Mouse (Mus musculus) adrenal gland, adult (tissue): ENCODE results near the gene Dnajc2.
A peak's percentile ranks its signal among the peaks of the same experiment; 100 is the strongest.
"Not testable (repeated sequence)": the region's sequence is repeated elsewhere in the genome, so short reads cannot be mapped to it uniquely, and the experiment has no call there.

Source experiments
- DNase-seq, 2 experiments: peaks; one replicate each; pipeline ENCODE4 v3.0.0; 2022 to 2023; ENCODE audit warnings: low spot score in 1 of 2; ENCODE audit not compliant: inconsistent age in 2 of 2

Dnajc2 gene

DNA sequence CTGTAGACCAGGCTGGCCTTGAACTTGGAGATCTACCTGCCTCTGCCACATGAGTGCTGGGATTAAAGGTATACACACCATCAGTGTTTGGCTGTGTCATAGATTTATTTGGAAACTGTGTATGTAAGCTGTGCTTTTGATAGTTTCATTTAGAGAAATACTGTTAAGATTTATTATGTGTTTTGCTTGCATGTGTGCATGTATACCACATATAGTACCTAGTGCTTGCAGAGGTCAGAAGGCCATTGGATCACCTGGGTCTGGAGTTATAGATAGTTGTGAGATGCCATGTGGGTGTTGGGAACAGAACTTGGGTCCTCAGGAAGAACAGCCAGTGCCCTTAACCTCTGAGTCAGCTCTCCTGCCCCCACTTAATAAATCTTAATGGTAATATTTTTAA, 40.4 kb downstream of the Dnajc2 start:
- DNase-seq: no peak

DNA sequence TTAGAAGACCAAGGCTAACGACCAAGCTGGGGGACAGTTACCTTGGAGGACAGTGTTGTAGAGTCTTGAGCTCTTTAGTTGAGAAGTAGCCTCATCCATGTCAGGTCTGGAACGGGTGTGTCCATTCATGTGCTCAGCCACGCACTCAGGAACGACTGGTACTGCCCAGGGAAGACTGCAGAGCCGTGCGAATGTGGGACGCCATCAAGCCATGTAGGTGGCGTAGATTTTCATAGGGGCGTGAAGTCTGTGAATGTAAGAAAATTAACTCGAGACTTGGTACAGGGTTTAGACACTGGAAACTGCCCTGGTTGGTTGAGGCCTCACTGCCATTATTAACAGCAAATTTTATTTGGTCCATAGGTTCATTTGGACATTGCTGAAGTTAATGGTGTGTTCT, 41.4 kb downstream of the Dnajc2 start:
- DNase-seq: no peak

DNA sequence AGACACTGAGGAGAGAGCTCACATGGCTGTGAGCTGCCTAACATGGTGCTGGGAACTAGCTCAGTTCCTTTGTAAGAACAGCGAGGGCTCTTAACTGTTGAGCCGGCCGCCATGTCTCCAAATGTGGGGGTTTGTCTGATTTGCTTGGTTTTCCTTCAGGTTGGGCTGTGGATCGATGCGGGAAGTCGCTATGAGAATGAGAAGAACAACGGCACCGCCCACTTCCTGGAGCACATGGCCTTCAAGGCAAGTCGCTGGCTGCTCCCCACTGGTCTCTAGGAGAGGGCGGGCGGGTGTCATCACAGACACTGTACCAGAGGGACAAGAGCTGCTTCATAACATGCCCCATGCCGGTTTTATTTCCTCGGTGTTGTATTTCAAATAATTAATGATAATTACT, 45.2 kb downstream of the Dnajc2 start:
- no peak for DNase-seq

DNA sequence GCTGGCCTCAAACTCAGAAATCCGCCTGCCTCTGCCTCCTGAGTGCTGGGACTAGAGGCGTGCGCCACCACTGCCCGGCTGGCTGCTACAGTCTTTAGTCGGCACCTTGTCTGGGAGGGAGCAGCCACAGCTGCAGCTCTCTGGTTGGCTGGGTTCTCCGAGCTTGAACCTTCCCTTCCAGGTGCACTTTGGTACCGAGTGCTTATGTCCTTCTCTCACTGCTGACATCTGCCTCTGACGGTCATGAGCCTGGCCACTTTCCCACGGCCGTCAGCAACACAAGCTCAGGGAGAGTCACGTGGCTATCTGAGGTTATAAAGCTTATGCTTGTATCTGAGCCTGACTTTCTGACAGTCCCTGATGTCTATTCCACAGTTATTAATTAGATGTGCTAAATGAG, 45.9 kb downstream of the Dnajc2 start:
- DNase-seq: no peak

DNA sequence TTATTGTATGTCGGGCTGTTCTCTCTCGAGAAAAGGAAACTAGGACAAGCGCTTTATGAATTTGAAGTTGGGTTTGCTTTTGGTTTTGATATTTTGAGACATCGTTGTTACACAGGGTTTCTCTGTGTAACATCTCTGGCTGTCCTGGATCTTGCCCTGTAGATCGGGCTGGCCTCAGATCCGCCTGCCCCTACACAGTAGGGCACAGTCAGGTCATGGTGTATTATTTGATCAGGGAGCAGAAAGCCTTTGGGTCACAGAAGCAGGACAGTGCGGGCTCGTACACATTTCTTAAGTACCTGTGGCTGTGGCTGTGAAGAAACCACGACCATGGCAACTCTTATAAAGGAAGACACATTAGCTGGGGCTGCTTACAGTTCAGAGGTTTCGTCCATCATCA, 47.4 kb downstream of the Dnajc2 start:
- DNase-seq: peak in 1 of 2 experiments; percentile 45

DNA sequence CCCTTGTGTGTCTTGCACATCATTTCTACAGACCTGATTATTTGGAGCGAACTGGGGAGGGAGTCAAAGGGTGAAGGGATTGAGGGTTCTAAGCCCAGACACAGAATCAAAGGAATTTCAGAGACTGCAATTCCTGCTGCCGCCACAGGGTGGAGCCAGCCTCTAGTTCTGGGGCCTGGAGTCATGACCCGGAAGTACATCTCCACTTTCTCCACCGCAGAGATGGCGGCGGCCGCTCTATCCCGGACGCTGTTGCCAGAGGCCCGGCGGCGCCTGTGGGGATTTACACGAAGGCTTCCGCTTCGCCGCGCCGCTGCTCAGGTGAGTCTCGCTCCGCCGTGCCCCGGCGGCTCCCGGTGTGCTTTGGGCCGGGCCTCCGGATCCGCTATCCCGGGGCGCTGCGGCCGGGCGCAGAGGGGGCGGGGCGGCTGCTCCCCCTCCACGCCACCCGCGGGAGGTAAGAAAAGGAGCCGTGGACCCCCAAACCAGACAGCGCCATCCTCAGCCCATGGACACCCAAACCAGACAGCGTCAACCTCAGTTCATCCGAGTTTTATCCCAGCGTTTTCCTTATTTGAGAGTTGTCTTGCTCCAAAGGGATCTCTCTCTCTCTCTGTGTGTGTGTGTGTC, 48.0 kb downstream of the Dnajc2 start, which contains the start of gene Pmpcb:
Pmpcb (plus strand) TSS at position 186 of the 630 bp plus-strand sequence.
- DNase-seq: peak; percentile 88 to 97

DNA sequence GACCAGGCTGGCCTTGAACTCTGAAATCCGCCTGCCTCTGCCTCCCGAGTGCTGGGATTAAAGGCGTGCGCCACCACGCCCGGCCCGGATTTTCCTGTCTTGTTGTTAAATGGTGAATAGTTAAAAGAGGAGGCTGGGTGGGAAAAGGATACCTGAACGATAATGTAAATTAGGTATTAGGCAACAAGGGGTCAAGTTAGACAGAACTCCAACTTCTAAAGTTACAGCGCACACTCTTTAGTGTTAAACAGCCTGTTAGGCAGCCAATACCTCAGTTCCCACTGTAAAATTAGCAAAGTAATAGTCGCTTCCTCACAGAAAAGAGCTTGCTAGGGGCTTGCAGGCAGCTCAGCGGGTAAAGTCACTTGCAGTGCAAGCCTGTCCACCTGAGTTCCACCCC, 49.0 kb downstream of the Dnajc2 start:
- peak in 1 of 2 experiments; percentile 36 for DNase-seq

DNA sequence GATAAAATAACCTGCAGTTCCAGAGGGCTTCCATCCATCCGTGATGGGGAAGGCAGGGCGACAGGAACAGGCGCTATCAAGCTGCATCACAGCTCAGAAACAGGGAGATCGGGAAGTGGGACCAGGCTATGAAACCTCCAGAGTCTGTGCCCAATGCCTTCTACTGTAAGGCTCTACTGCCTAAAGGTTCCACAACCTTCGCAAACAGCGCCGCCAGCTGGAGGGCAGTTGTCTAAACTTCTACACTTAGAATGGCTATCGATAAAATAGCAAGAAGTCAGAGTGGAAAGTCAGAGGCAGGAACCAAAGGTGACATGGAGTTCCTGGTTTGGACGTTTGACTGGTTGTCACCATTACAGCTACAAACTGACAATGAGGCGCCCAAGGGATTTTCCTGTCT, 49.5 kb downstream of the Dnajc2 start:
- peak; percentile 85 to 93 for DNase-seq

DNA sequence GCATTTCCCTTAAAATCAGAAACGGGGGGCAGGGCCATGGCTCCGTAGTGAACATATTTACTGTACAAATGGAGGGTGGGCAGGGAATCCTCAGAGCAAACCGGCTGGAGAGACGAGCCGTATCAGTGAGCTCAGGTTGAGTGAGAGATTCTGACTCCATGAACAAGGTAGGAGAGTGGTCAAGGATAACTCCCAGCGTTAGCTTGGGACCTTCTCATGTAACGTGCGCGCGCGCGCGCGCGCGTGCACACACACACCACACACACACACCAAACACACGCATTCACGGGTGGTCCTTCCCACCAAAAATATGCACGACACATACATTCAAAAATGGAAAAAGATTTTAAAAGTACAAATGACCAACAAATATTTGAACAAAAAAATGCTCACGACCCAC, 50.0 kb downstream of the Dnajc2 start:
- peak in 1 of 2 experiments; percentile 49 for DNase-seq

DNA sequence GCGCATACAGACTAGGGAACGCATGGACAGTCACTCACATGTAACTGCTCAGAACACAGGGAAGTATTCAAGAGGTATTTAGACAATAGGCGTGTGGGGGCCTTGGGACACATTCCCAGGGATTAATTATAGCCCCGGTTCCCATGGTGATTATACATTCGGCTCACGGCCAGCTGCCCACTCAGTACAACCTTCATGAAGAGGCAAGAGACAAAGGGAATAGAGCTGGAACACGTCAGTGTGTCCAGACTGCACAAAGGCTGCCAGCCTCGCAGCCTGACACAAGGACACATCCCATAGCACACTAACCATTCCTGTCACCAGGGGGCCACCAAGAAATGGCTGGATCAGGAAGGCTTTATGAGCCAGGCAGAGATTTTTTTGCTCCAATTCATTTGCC, 52.1 kb downstream of the Dnajc2 start:
- peak; percentile 88 to 95 for DNase-seq

DNA sequence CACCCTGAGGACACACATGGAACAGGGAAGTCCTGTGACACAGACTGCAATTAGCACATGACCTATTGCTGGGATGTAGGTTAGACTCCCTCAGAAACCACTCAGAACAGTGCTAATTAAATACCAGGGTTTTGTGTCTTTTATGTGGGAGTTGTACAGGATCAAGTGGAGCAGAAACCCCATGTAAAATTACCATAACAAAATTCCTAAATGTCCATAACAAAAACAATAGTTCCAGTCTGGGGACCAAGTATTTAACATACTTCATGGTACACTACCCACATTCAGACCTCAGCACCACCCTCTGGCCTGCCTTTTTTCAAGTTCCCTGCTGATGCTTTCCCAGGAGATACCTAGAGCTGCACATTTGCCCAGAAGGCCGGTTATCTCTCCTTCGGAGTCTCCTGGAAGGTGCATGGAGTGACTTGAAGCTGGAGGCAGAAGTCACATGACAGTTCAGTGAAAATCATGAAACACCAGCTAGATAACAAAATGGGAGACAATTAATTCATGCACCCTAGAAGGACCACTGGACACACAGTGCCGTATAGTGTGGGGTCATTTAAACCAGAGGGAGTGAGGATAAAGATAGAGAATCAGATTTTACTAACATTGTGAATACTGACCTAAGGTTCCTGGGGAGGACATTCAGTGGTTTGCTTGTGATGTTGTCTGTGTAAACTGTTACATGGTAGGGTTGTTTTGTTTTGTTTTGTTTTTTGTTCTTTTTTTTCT, 52.7 kb downstream of the Dnajc2 start:
- peak in 1 of 2 experiments; percentile 64 for DNase-seq

DNA sequence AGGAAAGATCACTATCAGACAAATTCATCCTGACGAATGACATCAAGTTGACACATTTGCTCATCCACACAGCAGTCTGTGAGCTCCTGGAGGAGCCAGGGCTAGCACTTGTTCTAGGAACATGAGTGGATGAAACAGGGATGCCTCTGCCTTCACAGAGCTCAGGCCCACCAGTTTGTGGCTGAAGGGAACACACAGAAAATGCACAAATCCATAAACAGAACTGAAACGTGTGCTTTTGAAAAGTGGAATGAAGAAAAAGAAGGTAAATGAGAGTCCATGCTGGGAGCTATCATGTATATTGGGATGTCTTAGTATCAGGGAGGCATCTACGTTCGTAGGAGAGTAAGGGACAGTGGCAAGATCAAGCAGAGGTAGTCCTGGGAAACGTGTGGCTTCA, 55.9 kb downstream of the Dnajc2 start:
- peak in 1 of 2 experiments; percentile 0 for DNase-seq

DNA sequence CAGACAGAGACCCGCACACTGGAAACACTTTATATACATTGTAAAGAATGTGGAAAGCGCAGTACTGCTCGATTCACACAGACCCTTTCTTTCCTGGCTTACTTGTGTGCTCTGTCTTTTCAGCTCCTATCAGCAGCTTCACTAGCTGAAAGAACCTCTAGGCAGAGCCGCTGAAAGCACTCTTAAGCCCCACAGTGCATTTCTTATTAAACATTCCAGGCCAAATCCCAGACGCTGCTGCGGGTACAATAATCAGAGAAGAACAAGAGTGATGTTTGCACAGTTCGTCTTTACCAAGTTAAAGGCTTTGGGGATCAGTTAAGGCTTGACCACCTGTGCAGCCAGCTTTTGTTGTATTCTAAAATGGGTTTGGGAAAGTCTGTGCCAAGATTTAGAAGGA, 60.2 kb downstream of the Dnajc2 start:
- no peak for DNase-seq

DNA sequence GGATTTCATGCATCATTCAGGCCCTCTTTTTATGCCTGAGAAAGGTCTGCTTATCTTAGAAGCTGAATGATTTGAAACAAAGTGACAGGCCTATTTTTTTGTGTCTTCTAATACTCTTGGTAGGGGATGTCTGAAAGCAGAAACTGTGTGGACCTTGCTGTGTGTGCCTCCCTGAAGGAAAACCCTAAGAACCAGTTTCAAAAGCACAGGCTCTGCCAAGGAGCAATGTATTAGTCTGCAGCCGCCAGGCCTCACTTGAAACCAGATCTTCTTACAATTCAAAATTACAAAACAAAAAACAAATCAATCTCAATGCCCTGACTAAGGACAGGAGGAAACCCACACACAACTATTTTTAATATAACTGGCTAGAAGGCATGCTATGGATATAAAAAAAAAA, 60.6 kb downstream of the Dnajc2 start:
- no peak for DNase-seq

DNA sequence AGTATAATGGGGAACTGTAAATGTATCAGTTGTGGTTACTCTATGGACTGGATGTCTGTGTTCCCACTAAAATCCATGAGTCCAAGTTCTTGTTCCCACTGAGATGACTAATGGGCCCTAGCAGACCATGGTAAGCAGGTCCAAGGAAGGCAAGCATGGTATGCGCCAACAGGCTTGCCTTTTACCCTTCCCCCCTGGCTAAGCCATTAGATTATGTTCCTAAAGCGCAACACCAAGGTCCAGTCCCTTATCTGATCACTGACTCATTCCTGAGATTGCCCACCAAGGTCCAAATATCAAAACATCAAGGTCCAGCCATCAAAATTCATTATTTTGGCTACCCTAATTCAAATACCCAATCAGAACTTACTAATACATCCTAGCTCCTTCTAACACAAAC, 65.8 kb downstream of the Dnajc2 start:
- peak; percentile 70 to 83 for DNase-seq

DNA sequence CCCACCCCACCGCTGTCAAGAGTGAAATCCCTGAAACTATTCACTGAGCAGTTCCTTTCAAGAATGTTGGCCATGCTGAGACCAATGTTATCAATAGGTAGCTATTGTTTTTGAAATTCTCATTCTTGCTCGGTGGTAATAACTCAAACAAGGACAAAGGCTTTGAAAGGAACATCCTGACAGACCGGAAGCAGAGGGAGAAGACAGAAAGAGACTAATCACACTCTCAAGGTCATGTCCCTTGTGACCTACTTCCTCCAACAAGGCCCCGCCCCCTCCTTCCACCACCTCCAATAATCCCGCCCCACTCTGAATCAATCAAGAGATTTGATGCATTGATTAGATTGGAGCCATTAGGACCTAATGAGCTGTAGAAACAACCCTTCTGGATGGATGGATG, 66.5 kb downstream of the Dnajc2 start:
- no peak for DNase-seq

DNA sequence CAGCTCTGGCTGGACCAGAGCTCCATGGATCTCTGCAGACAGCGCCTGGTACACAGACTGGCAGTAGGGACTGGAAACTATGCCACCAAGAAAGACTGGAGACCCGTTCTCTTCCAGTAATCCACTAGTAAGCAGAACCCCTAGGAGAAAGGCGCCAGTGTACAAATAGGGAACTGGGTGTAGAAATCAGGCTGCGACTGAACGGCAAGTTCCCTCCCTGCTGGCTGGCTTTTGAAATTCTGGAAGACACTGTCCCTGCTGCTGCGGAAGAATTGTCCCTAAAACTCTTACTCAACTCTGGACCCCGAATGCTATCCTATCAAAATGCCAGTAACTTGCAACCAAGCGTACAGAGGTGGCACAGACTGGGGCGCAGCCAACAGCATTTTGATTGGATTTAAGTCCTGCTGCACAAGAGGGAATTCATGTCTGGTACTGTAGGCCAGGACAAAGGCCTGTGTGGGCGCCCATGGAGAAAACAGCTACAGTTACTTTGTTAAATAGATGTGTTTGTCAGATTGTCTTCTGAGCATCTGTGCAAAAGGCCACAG, 67.8 kb downstream of the Dnajc2 start:
- no peak for DNase-seq

DNA sequence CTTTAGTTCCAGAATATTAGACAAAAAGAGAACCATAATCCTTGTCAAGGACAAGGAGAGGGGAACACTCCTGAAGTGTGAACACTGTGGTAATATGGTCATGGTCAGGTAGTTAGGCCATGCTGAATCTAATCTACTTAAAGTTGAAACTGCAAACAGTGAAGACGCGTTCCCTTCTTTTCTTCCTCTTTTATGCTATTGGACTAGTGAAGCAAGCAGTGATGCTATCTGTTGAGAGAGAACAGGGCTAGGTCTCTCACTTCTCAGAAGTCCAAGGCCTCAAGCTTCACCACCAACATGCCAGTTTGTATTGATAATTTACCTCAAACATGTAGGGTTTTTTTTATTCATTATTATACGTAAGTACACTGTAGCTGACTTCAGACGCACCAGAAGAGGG, 70.6 kb downstream of the Dnajc2 start:
- no peak for DNase-seq

DNA sequence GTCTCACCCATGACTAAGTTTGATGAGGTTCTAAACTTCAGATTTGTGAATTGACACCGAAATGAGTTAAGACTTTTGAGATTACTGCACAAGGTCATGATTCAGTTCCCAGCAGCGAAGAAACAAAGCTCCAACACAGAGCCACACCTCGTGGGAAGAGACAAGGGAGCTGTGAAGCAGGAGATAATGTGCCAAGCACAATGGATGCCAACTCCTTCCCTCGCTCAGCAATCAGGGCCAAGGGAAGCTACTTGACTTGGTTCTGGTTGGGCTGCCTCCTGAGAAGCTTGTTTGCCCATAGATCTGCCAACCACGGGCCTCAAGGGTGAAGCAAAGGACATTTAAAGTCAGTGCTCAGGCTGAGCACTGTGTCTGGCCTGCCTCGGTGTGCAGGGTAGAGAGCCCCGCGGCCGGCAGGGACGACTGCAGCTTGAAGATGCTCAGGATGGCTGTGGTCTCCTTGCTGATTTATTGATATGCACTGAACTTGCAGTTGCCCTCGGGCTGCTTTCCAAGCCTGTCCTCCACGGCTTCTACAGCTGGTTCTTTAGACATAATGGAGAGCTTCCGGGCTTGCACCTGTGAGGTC, 72.8 kb downstream of the Dnajc2 start:
- peak; percentile 43 to 76 for DNase-seq

DNA sequence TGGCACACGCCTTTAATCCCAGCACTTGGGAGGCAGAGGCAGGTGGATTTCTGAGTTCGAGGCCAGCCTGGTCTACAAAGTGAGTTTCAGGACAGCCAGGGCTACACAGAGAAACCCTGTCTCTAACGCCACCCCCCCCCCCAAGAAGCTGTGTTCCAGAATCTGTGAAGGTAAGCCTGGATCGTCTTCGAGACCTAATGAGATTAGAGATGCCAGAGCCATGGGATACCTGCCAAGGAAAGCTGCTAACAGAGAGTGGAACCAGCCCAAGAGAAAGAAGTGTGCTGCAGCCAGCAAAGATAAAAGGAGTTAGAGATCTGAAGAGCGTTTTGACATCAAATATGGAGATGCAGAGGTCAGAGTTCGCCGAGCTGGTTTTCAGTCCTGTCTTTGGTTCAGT, 77.0 kb downstream of the Dnajc2 start:
- not testable (repeated sequence) for DNase-seq
